1 mouse cellular context compared by ENCODE assay signal in genomic region chr7:79756334-79756733, GRCm38 (mm10).
TF ChIP-seq lines count a peak whose summit lies in the region.

No protein-coding gene starts in this region.

TF ChIP-seq in CH12.LX, 34 proteins besides CTCF, POLR2A, EP300 and RAD21:
- TF ChIP-seq IRF4 (IDR thresholded peaks at IDR 0.05; ENCODE audit: low read depth, low read length), result no peak
- TF ChIP-seq TBP (conservative IDR thresholded peaks at IDR 0.05; ENCODE audit: low read depth, low read length), result no peak
- TF ChIP-seq KAT2A (IDR thresholded peaks at IDR 0.05; ENCODE audit: insufficient replicate concordance, low read length), result no peak
- no peak for TF ChIP-seq PAX5 (IDR thresholded peaks at IDR 0.05; ENCODE audit: low read length)
- no peak for TF ChIP-seq TCF12 (IDR thresholded peaks at IDR 0.05; ENCODE audit: low read depth, low read length)
- TF ChIP-seq MAZ (IDR thresholded peaks at IDR 0.05; ENCODE audit: low read depth, low read length), result no peak
- no peak for TF ChIP-seq MAFK (IDR thresholded peaks at IDR 0.05; ENCODE audit: insufficient replicate concordance, low read length)
- TF ChIP-seq ZNF384 (IDR thresholded peaks at IDR 0.05; ENCODE audit: low read depth, low read length), result no peak
- no peak for TF ChIP-seq GABPA (IDR thresholded peaks at IDR 0.05; ENCODE audit: insufficient replicate concordance, low read depth, low read length)
- TF ChIP-seq NRF1 (IDR thresholded peaks at IDR 0.05; ENCODE audit: low read depth, low read length), result no peak
- TF ChIP-seq ZMIZ1 (IDR thresholded peaks at IDR 0.05; ENCODE audit: low read depth, low read length), result no peak
- TF ChIP-seq MEF2A (IDR thresholded peaks at IDR 0.05; ENCODE audit: borderline replicate concordance, low read depth, low read length), result no peak
- no peak for TF ChIP-seq CHD1 (IDR thresholded peaks at IDR 0.05; ENCODE audit: low read depth, low read length)
- no peak for TF ChIP-seq SIN3A (IDR thresholded peaks at IDR 0.05; ENCODE audit: low read length)
- TF ChIP-seq USF2 (conservative IDR thresholded peaks at IDR 0.05; ENCODE audit: low read depth, low read length), result no peak
- no peak for TF ChIP-seq JUND (conservative IDR thresholded peaks at IDR 0.05; ENCODE audit: low read depth, low read length)
- TF ChIP-seq ZKSCAN1 (IDR thresholded peaks at IDR 0.05; ENCODE audit: borderline replicate concordance, low read depth, low read length), result no peak
- no peak for TF ChIP-seq BHLHE40 (IDR thresholded peaks at IDR 0.05; ENCODE audit: low read depth, low read length)
- TF ChIP-seq UBTF (IDR thresholded peaks at IDR 0.05; ENCODE audit: low read depth, low read length), result no peak
- TF ChIP-seq ZC3H11A (IDR thresholded peaks at IDR 0.05; ENCODE audit: low read depth, low read length), result no peak
